Mouse (Mus musculus) limb, embryonic 14.5 days (tissue): ENCODE data around the gene Crip2. TPM values are rescaled to one million over a fixed set of nuclear protein-coding genes. Genes with fewer than 3 reads are reported as not detected.
A peak's percentile ranks its signal among the peaks of the same experiment; 100 is the strongest.

Experiments used
- ATAC-seq: fragments of 200-750 bp; cut with Nextera tagmentation; 2 replicates; pipeline ENCODE4 v1.8.0; 2017; ENCODE audit warnings: low read depth, moderate number of reproducible peaks, moderate TSS enrichment; ENCODE audit not compliant: low FRiP score
- DNase-seq: peaks from one replicate; pipeline ENCODE4 v3.0.0-alpha.2; 2015; ENCODE audit warnings: low spot score
- H3K27ac ChIP-seq: fragments of 300-500 bp; sonication (generic); replicated peaks from 2 replicates; pipeline ENCODE4 v1.5.1; 2014; ENCODE audit warnings: low read depth, mild to moderate bottlenecking, low read length, moderate library complexity, mixed read lengths
- H3K27me3 ChIP-seq: fragments of 300-500 bp; sonication (generic); 2 replicates; pipeline ENCODE4 v1.6.1; 2014; ENCODE audit warnings: low read length, mixed read lengths; ENCODE audit not compliant: control insufficient read depth, insufficient read depth
- H3K36me3 ChIP-seq: fragments of 300-500 bp; sonication (generic); 2 replicates; pipeline ENCODE4 v1.6.1; 2014; ENCODE audit warnings: mild to moderate bottlenecking, low read length, moderate library complexity, mixed read lengths; ENCODE audit not compliant: control insufficient read depth, insufficient read depth
- H3K4me1 ChIP-seq: fragments of 300-500 bp; sonication (generic); 2 replicates; pipeline ENCODE4 v1.6.1; 2014; ENCODE audit warnings: antibody characterized with exemption, low read length, mixed read lengths; ENCODE audit not compliant: control insufficient read depth, insufficient read depth
- H3K4me2 ChIP-seq: fragments of 300-500 bp; sonication (generic); replicated peaks from 2 replicates; pipeline ENCODE4 v1.6.1; 2014; ENCODE audit warnings: low read depth, mild to moderate bottlenecking, low read length, moderate library complexity; ENCODE audit not compliant: severe bottlenecking
- H3K4me3 ChIP-seq: fragments of 300-500 bp; sonication (generic); replicated peaks from 2 replicates; pipeline ENCODE4 v1.5.1; 2014; ENCODE audit warnings: low read length
- H3K9ac ChIP-seq: fragments of 300-500 bp; sonication (generic); 2 replicates; pipeline ENCODE4 v1.6.1; 2014; ENCODE audit warnings: mild to moderate bottlenecking, low read depth, low read length, moderate library complexity; ENCODE audit not compliant: severe bottlenecking
- H3K9me3 ChIP-seq: fragments of 300-500 bp; sonication (generic); 2 replicates; pipeline ENCODE4 v1.6.1; 2016; ENCODE audit warnings: low read length; ENCODE audit not compliant: control insufficient read depth
- POLR2A ChIP-seq: fragments of 200-500 bp; IDR thresholded peaks from 2 replicates; pipeline ENCODE4 v1.8.0; 2012; ENCODE audit warnings: inconsistent platforms, mild to moderate bottlenecking, moderate library complexity, borderline replicate concordance; ENCODE audit not compliant: insufficient read depth, insufficient read length; ENCODE audit errors: extremely low read depth
- WGBS: fragments of 180-500 bp; shearing (Covaris S2); extraction: QIAGEN DNeasy Blood & Tissue Kit; methylation state at CpG from one replicate; pipeline ENCODE4 v1.1.7; 2014; 5-methylcytosine and 5-hydroxymethylcytosine counted together
- polyA plus RNA-seq, 2 experiments: library from polyadenylated mRNA; depleted of rRNA in 1 of 2; stranded (reverse) in 1 of 2; unstranded in 1 of 2; fragments of >200 nt; fragmentation: Nextera tagmentation in 1 of 2; extraction: Ambion mirVana in 1 of 2; gene quantifications; 2 replicates each; pipeline versions ENCODE4 v1.2.1 to v1.2.3; 2012 to 2014

The Crip2 gene
- polyA plus RNA-seq, 2 experiments: 91.4 to 99.1 TPM

- DNase-seq: no peak
- no peak for ATAC-seq
- TF ChIP-seq POLR2A: no peak
- no peaks in the 10 kb centered on the region for H3K9me3 ChIP-seq
- H3K4me3 ChIP-seq: no peak overlapping the region
- H3K27me3 ChIP-seq: no peaks in the 10 kb centered on the region
- 79% methylated on average over 16 of the region's 16 CpGs for whole genome bisulfite sequencing
- H3K4me1 ChIP-seq: no peaks in the 10 kb centered on the region
- H3K4me2 ChIP-seq: no peak overlapping the region
- H3K27ac ChIP-seq: no peak overlapping the region
- peaks cover 76% of the 10 kb centered on the region for H3K36me3 ChIP-seq
- no peak overlapping the region for H3K9ac ChIP-seq
Observed at GRCm38 (mm10) chr12:113114856-113115538, 25.0 kb upstream of the Crip2 start.

- no peak for TF ChIP-seq POLR2A
- Histone ChIP-seq H3K4me3 (no peak overlapping the region), H3K27me3 (no peaks in the 10 kb centered on the region), H3K4me2 (no peak overlapping the region), H3K36me3 (peaks cover 94% of the 10 kb centered on the region), H3K9ac (no peak overlapping the region), H3K27ac (no peak overlapping the region), H3K4me1 (no peaks in the 10 kb centered on the region), H3K9me3 (no peaks in the 10 kb centered on the region)
- WGBS: 87% methylated on average over 20 of the region's 20 CpGs
- ATAC-seq (0 out of 2 replicates have a peak, but pooled peaks have one; percentile 64), DNase-seq (peak; percentile 77)
Observed at GRCm38 (mm10) chr12:113119516-113120410, 20.3 kb upstream of the Crip2 start.

GRCm38 (mm10) chr12:113124726-113125125 lies 15.3 kb upstream of the Crip2 start:
- no peak overlapping the region for H3K4me2 ChIP-seq
- no peaks in the 10 kb centered on the region for H3K4me1 ChIP-seq
- H3K27me3 ChIP-seq: no peaks in the 10 kb centered on the region
- no peak for TF ChIP-seq POLR2A
- DNase-seq (no peak), ATAC-seq (no peak)
- WGBS: 69% methylated on average over 6 of the region's 6 CpGs
- peaks cover 100% of the 10 kb centered on the region for H3K36me3 ChIP-seq
- H3K9ac ChIP-seq: no peak overlapping the region
- no peak overlapping the region for H3K27ac ChIP-seq
- no peak overlapping the region for H3K4me3 ChIP-seq
- no peaks in the 10 kb centered on the region for H3K9me3 ChIP-seq

- Histone ChIP-seq H3K9ac (no peak overlapping the region), H3K4me3 (no peak overlapping the region), H3K27ac (no peak overlapping the region), H3K4me2 (no peak overlapping the region), H3K9me3 (no peaks in the 10 kb centered on the region), H3K4me1 (no peaks in the 10 kb centered on the region), H3K27me3 (no peaks in the 10 kb centered on the region), H3K36me3 (peaks cover 100% of the 10 kb centered on the region)
- no peak for TF ChIP-seq POLR2A
- WGBS: 97% methylated on average over 8 of the region's 8 CpGs
- ATAC-seq (no peak), DNase-seq (no peak)
Observed at GRCm38 (mm10) chr12:113130732-113131131, 9.3 kb upstream of the Crip2 start.

GRCm38 (mm10) chr12:113131601-113132000 lies 8.4 kb upstream of the Crip2 start:
- ATAC-seq (no peak), DNase-seq (no peak)
- Histone ChIP-seq H3K4me2 (no peak overlapping the region), H3K9ac (no peak overlapping the region), H3K27ac (no peak overlapping the region), H3K9me3 (no peaks in the 10 kb centered on the region), H3K4me3 (no peak overlapping the region), H3K4me1 (no peaks in the 10 kb centered on the region), H3K27me3 (no peaks in the 10 kb centered on the region), H3K36me3 (peaks cover 100% of the 10 kb centered on the region)
- TF ChIP-seq POLR2A: no peak
- WGBS: 96% methylated on average over 14 of the region's 14 CpGs
